Mouse (Mus musculus): ENCODE measurements around the gene Iffo2. TPM values are rescaled to one million over a fixed set of nuclear protein-coding genes. Genes with fewer than 3 reads are reported as not detected.
A peak's percentile ranks its signal among the peaks of the same experiment; 100 is the strongest.

The Iffo2 gene
- total and polyA plus RNA-seq, 3 experiments, result 1.3 to 2.7 TPM; not detected in 1

DNA sequence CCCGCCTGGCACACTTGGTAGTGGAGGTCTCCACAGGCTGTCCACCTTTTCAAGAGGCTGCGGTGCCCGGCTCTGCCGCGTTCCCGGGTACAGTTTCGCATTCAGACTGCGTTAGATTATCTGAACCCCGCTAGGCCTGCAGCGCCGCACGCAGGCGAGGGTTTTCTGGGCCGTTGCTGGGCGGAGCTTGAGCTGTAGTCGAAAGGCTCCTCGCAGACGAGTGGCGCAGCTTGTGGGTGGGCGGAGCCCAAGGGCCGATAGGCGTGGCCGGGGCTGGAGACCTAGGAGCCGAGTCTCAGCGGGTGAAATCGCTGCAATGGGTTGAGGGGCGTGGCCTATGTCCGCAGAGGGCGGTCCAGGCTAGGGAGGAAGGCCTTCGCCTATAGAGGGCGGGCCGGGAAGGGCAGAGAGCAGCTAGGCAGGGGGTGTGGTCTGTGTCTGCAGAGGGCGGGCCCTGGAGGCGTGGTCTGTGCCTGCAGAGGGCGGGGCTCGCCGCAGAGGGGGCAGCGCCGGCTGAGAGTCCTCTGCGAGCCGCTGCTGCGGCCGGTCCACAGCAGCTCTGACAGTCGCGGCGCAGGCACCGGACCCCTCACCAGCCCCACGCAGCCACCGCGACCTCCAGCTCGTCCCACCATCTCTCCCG lies 43.9 kb downstream of the Iffo2 start:
- Histone ChIP-seq H3K4me3 (ENCODE audit: control insufficient read depth in 1 of 2, insufficient read depth in 1 of 2, low read depth in 2 of 2, low read length in 2 of 2) (peak overlapping the region; percentile 56 to 96), H3K9ac (ENCODE audit: control insufficient read depth, low read depth, low read length, poor library complexity, severe bottlenecking) (peak overlapping the region; percentile 59), H3K27ac (ENCODE audit: control insufficient read depth, low read depth, low read length) (no peak overlapping the region), H3K27me3 (ENCODE audit: control insufficient read depth in 1 of 2, insufficient read depth in 2 of 2, low read length in 2 of 2) (peaks cover 0 to 8% of the 10 kb centered on the region in 2 experiments; a peak in 2 of 4 replicates), H3K4me1 (ENCODE audit: control insufficient read depth in 1 of 2, insufficient read depth in 2 of 2, low read length in 2 of 2) (peaks cover 0 to 4% of the 10 kb centered on the region in 2 experiments; a peak in 3 of 4 replicates), H3K9me3 (replicated peaks; ENCODE audit: insufficient read depth, low read length) (no peaks in the 10 kb centered on the region), H3K79me2 (ENCODE audit: control insufficient read depth, insufficient read depth, low read length, poor library complexity) (no peaks in the 10 kb centered on the region), H3K36me3 (ENCODE audit: control insufficient read depth in 1 of 2, insufficient read depth in 2 of 2, low read length in 2 of 2) (no peaks in the 10 kb centered on the region)
- no peak for TF ChIP-seq ZC3H11A (IDR thresholded peaks at IDR 0.05; ENCODE audit: low read depth, low read length)
- TF ChIP-seq KAT2A (conservative IDR thresholded peaks at IDR 0.05; ENCODE audit: low read depth, low read length), result no peak
- TF ChIP-seq SMC3 (IDR thresholded peaks at IDR 0.05; ENCODE audit: low read depth, low read length), result peak; percentile 23
- TF ChIP-seq SIN3A (IDR thresholded peaks at IDR 0.05; ENCODE audit: low read length), result peak; percentile 53; the same call in 1 of the 2 replicates
- peak; percentile 26; the same call in 1 of the 2 replicates for TF ChIP-seq MAX (IDR thresholded peaks at IDR 0.05; ENCODE audit: low read length)
- TF ChIP-seq NELFE (IDR thresholded peaks at IDR 0.05; ENCODE audit: low read depth, low read length), result peak; percentile 46
- no peak for TF ChIP-seq BHLHE40 (IDR thresholded peaks at IDR 0.05; ENCODE audit: borderline replicate concordance, low read depth, low read length)
- TF ChIP-seq GABPA (IDR thresholded peaks at IDR 0.05; ENCODE audit: low read depth, low read length), result no peak
- TF ChIP-seq E2F4 (IDR thresholded peaks at IDR 0.05; ENCODE audit: borderline replicate concordance, low read depth, low read length), result no peak
- peak; percentile 18; the same call in 1 of the 2 replicates for TF ChIP-seq MAZ (IDR thresholded peaks at IDR 0.05; ENCODE audit: low read depth, low read length)
- no peak for TF ChIP-seq GATA1 (IDR thresholded peaks at IDR 0.05; ENCODE audit: low read depth, low read length)
- TF ChIP-seq USF2 (IDR thresholded peaks at IDR 0.05; ENCODE audit: borderline replicate concordance in 1 of 2, insufficient read depth in 1 of 2, low read depth in 1 of 2, low read length in 2 of 2), result no peak
- peak; percentile 52 for TF ChIP-seq HCFC1 (IDR thresholded peaks at IDR 0.05; ENCODE audit: low read depth, low read length)
- TF ChIP-seq NRF1 (IDR thresholded peaks at IDR 0.05; ENCODE audit: insufficient read depth, low read depth, low read length, poor library complexity, severe bottlenecking), result peak; percentile 51
- TF ChIP-seq RAD21 (IDR thresholded peaks at IDR 0.05; ENCODE audit: low read depth, low read length), result peak; percentile 48
- TF ChIP-seq ELF1 (IDR thresholded peaks at IDR 0.05; ENCODE audit: low read depth, low read length), result 0 out of 2 replicates have a peak, but pooled peaks have one; percentile 5
- TF ChIP-seq POLR2AphosphoS5 (IDR thresholded peaks at IDR 0.05; ENCODE audit: borderline replicate concordance, low read depth, low read length), result no peak
- TF ChIP-seq POLR2AphosphoS2 (IDR thresholded peaks at IDR 0.05; ENCODE audit: low read length), result no peak
- TF ChIP-seq TBP (IDR thresholded peaks at IDR 0.05; ENCODE audit: low read depth, low read length), result 0 out of 2 replicates have a peak, but pooled peaks have one; percentile 19
- TF ChIP-seq POLR2A (IDR thresholded peaks at IDR 0.05; ENCODE audit: control insufficient read depth in 1 of 2, insufficient read depth in 1 of 2, low read depth in 1 of 2, low read length in 2 of 2, poor library complexity in 1 of 2), result peak; percentile 42 to 43; a peak in 2 of 4 replicates
- TF ChIP-seq ZKSCAN1 (IDR thresholded peaks at IDR 0.05; ENCODE audit: low read depth, low read length), result no peak
- no peak for TF ChIP-seq UBTF (IDR thresholded peaks at IDR 0.05; ENCODE audit: borderline replicate concordance, insufficient read depth, low read depth, low read length)
- no peak for TF ChIP-seq MYC (IDR thresholded peaks at IDR 0.05; ENCODE audit: low read depth, low read length)
- peak in 2 of 3 experiments; percentile 60 to 67; a peak in 5 of 6 replicates for TF ChIP-seq CTCF (IDR thresholded peaks at IDR 0.05 in 2 of 3, conservative IDR thresholded peaks at IDR 0.05 in 1 of 3; ENCODE audit: control insufficient read depth in 1 of 3, insufficient read depth in 1 of 3, low read depth in 2 of 3, low read length in 3 of 3, poor library complexity in 1 of 3, severe bottlenecking in 1 of 3)
- no peak for TF ChIP-seq ZMIZ1 (IDR thresholded peaks at IDR 0.05; ENCODE audit: low read depth, low read length)
- no peak for TF ChIP-seq ZNF384 (IDR thresholded peaks at IDR 0.05; ENCODE audit: low read depth, low read length)
- no peak for TF ChIP-seq CHD1 (IDR thresholded peaks at IDR 0.05; ENCODE audit: low read depth, low read length)
- TF ChIP-seq MEF2A (IDR thresholded peaks at IDR 0.05; ENCODE audit: extremely low read depth, insufficient replicate concordance, low read depth, low read length, poor library complexity, severe bottlenecking), result no peak
- TF ChIP-seq MXI1 (IDR thresholded peaks at IDR 0.05; ENCODE audit: low read depth, low read length), result peak; percentile 42
- peak; percentile 99 for DNase-seq (ENCODE audit: low read depth, low spot score)
